Mouse (Mus musculus): ENCODE results near the gene Angptl6. TPM values are rescaled to one million over a fixed set of nuclear protein-coding genes. Genes with fewer than 3 reads are reported as not detected.

Gene Angptl6
- total RNA-seq (2015) (0.62 and 1.3 TPM in 2 replicates), total RNA-seq (2017) (0.11 and 0.57 TPM in 2 replicates)

GRCm38 (mm10) chr9:20879097-20879792, at the start of gene Angptl6:
Gene Angptl6 (minus strand): TSS chr9:20879727.
- no peak for ATAC-seq (ENCODE audit: poor library complexity, severe bottlenecking)

GRCm38 (mm10) chr9:20923258-20923657, 43.7 kb upstream of the Angptl6 start:
- no peak for ATAC-seq (ENCODE audit: poor library complexity, severe bottlenecking)

GRCm38 (mm10) chr9:20916160-20916559, 36.6 kb upstream of the Angptl6 start:
- ATAC-seq (ENCODE audit: poor library complexity, severe bottlenecking), result peak; percentile 78

- no peak for ATAC-seq (ENCODE audit: poor library complexity, severe bottlenecking)
Measured at GRCm38 (mm10) chr9:20909948-20910347, 30.4 kb upstream of the Angptl6 start.

- no peak for ATAC-seq (ENCODE audit: poor library complexity, severe bottlenecking)
Measured at GRCm38 (mm10) chr9:20902174-20902491, 22.6 kb upstream of the Angptl6 start.

- ATAC-seq (ENCODE audit: poor library complexity, severe bottlenecking), result peak; percentile 41; the same call in 1 of the 2 replicates
Measured at GRCm38 (mm10) chr9:20901466-20902173, 22.1 kb upstream of the Angptl6 start.

GRCm38 (mm10) chr9:20898511-20899073, 19.1 kb upstream of the Angptl6 start, which contains the start of gene Eif3g:
Gene Eif3g (minus strand): TSS chr9:20898623.
- peak; percentile 96 for ATAC-seq (ENCODE audit: poor library complexity, severe bottlenecking)

GRCm38 (mm10) chr9:20897736-20898510, 18.4 kb upstream of the Angptl6 start:
- 0 out of 2 replicates have a peak, but pooled peaks have one; percentile 8 for ATAC-seq (ENCODE audit: poor library complexity, severe bottlenecking)

- ATAC-seq (ENCODE audit: poor library complexity, severe bottlenecking), result no peak
Measured at GRCm38 (mm10) chr9:20895382-20895781, 15.9 kb upstream of the Angptl6 start.

GRCm38 (mm10) chr9:20894629-20895028, 15.1 kb upstream of the Angptl6 start:
- no peak for ATAC-seq (ENCODE audit: poor library complexity, severe bottlenecking)

GRCm38 (mm10) chr9:20893590-20894343, 14.2 kb upstream of the Angptl6 start:
- no peak for ATAC-seq (ENCODE audit: poor library complexity, severe bottlenecking)

GRCm38 (mm10) chr9:20893069-20893468, 13.5 kb upstream of the Angptl6 start:
- ATAC-seq (ENCODE audit: poor library complexity, severe bottlenecking), result no peak

- ATAC-seq (ENCODE audit: poor library complexity, severe bottlenecking), result no peak
Measured at GRCm38 (mm10) chr9:20892104-20892653, 12.7 kb upstream of the Angptl6 start.

- no peak for ATAC-seq (ENCODE audit: poor library complexity, severe bottlenecking)
Measured at GRCm38 (mm10) chr9:20891339-20892103, 12.0 kb upstream of the Angptl6 start.

GRCm38 (mm10) chr9:20890411-20890810, 10.9 kb upstream of the Angptl6 start:
- ATAC-seq (ENCODE audit: poor library complexity, severe bottlenecking), result no peak

- ATAC-seq (ENCODE audit: poor library complexity, severe bottlenecking), result no peak
Measured at GRCm38 (mm10) chr9:20889185-20890141, 9.9 kb upstream of the Angptl6 start.

GRCm38 (mm10) chr9:20888386-20888765, 8.8 kb upstream of the Angptl6 start:
- no peak for ATAC-seq (ENCODE audit: poor library complexity, severe bottlenecking)

- ATAC-seq (ENCODE audit: poor library complexity, severe bottlenecking), result peak; percentile 99
Measured at GRCm38 (mm10) chr9:20887704-20888385, 8.3 kb upstream of the Angptl6 start, which contains the start of gene Ppan. Gene Ppan (plus strand): TSS chr9:20888175.
